Mouse (Mus musculus) layer of hippocampus, postnatal 14 days (tissue): ENCODE measurements at regions not wholly inside any gene's neighbourhood (a gene's known extent, or its start where the extent isn't known, plus 50 kb on each side); places are given as distances from the start of the nearest gene placed in this dataset.

Source experiments
- DNase-seq, 2 experiments: peaks; one replicate each; pipeline ENCODE4 v3.0.0; 2021 to 2022; ENCODE audit warnings: low spot score in 2 of 2, mixed read lengths in 1 of 2

GRCm38 (mm10) chr14:76872510-76872909 is 164.1 kb upstream of the Ccdc122 start:
- no peak for DNase-seq

- no peak for DNase-seq
Observed at GRCm38 (mm10) chr14:76868831-76869230, 167.7 kb upstream of the Ccdc122 start.

- DNase-seq, result peak in 1 of 2 experiments; percentile 41
Observed at GRCm38 (mm10) chr14:76868131-76868530, 168.4 kb upstream of the Ccdc122 start.

GRCm38 (mm10) chr14:76864664-76865063 is 171.9 kb upstream of the Ccdc122 start:
- DNase-seq, result no peak

- DNase-seq, result no peak
Observed at GRCm38 (mm10) chr14:76863035-76863706, 173.4 kb upstream of the Ccdc122 start.

- no peak for DNase-seq
Observed at GRCm38 (mm10) chr14:76858396-76858795, 178.2 kb upstream of the Ccdc122 start.

GRCm38 (mm10) chr14:76857196-76857773 is 179.3 kb upstream of the Ccdc122 start:
- no peak for DNase-seq

GRCm38 (mm10) chr14:76856591-76856990 is 180.0 kb upstream of the Ccdc122 start:
- DNase-seq, result no peak

GRCm38 (mm10) chr14:76854965-76855364 is 181.6 kb upstream of the Ccdc122 start:
- no peak for DNase-seq

- DNase-seq, result no peak
Observed at GRCm38 (mm10) chr14:76851473-76852214, 184.9 kb upstream of the Ccdc122 start.

GRCm38 (mm10) chr14:76850641-76851040 is 185.9 kb upstream of the Ccdc122 start:
- no peak for DNase-seq

GRCm38 (mm10) chr14:76850051-76850450 is 186.5 kb upstream of the Ccdc122 start:
- no peak for DNase-seq

- DNase-seq, result no peak
Observed at GRCm38 (mm10) chr14:76849636-76850035, 186.9 kb upstream of the Ccdc122 start.

- no peak for DNase-seq
Observed at GRCm38 (mm10) chr14:76849071-76849470, 187.5 kb upstream of the Ccdc122 start.

- DNase-seq, result no peak
Observed at GRCm38 (mm10) chr14:76845706-76846105, 190.9 kb upstream of the Ccdc122 start.

- no peak for DNase-seq
Observed at GRCm38 (mm10) chr14:76844717-76845116, 191.9 kb upstream of the Ccdc122 start.

- DNase-seq, result no peak
Observed at GRCm38 (mm10) chr14:76837583-76838220, 198.9 kb upstream of the Ccdc122 start.

GRCm38 (mm10) chr14:76836926-76837516 is 199.6 kb upstream of the Ccdc122 start:
- DNase-seq, result no peak

GRCm38 (mm10) chr14:76836271-76836670 is 200.3 kb upstream of the Ccdc122 start:
- DNase-seq, result no peak

- no peak for DNase-seq
Observed at GRCm38 (mm10) chr14:76834084-76834483, 202.5 kb upstream of the Ccdc122 start.

- no peak for DNase-seq
Observed at GRCm38 (mm10) chr14:76829161-76829510, 207.4 kb upstream of the Ccdc122 start.
